Mouse (Mus musculus): Measurements from ENCODE around the gene Olfr498.

Gene Olfr498

GRCm38 (mm10) chr7:108465026-108465425 is at the start of gene Olfr498:
Gene Olfr498 (plus strand): TSS chr7:108465326.
- no peak for DNase-seq (ENCODE audit: low read depth)

DNA sequence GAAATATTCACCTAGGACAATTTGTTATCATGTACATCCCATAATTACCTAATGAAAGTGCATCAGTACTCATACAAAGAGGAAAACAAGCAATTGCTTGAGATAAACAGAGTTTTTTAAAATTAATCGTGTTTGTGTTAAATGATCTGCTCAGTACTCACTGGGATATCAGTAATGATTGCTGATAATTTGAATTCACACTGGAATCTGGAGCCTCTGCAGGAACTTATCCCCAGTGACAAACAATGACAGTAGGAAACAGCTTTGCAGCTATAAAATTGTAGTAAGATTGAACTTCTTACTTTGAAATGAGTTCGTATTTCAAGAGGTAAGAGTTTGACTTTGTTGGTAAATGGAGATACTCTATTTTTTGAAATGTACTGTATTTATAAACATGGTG is 45.0 kb upstream of the Olfr498 start, which contains the start of gene Olfr497:
Olfr497 (plus strand) TSS at position 301 of the 400 bp plus-strand sequence.
- no peak for DNase-seq (ENCODE audit: low read depth)

Measured in induced T-regulatory cell, adult 2 months (primary cell).